ENCODE assay signal across 8 mouse cellular contexts in genomic region chr16:18426802-18427280, GRCm38 (mm10). TPM values are rescaled to one million over a fixed set of nuclear protein-coding genes. Genes with fewer than 3 reads are reported as not detected.
DNase-seq lines count a peak whose midpoint lies in the region; ATAC-seq and TF ChIP-seq lines count a peak whose summit lies in the region.

Comt (minus strand) TSS chr16:18426852.

- peak within 1 kb of the TSS; percentile 85 for H3K27ac ChIP-seq in lung, postnatal 0 days (ENCODE audit: low read length)
- peak within 1 kb of the TSS; percentile 64 for H3K27ac ChIP-seq in embryonic facial prominence, embryonic 13.5 days
- H3K27ac ChIP-seq in heart, embryonic 15.5 days: peak within 1 kb of the TSS; percentile 82
- H3K27ac ChIP-seq in neural tube, embryonic 13.5 days (replicated peaks): peak within 1 kb of the TSS; percentile 70

- TF ChIP-seq EP300 in lung, postnatal 0 days (IDR thresholded peaks at IDR 0.05): no peak

- H3K27me3 ChIP-seq in lung, postnatal 0 days (replicated peaks; ENCODE audit: insufficient read depth, low read length): no peaks in the 10 kb centered on the region
- no peaks in the 10 kb centered on the region for H3K27me3 ChIP-seq in embryonic facial prominence, embryonic 13.5 days
- H3K27me3 ChIP-seq in heart, embryonic 15.5 days: no peaks in the 10 kb centered on the region
- no peaks in the 10 kb centered on the region for H3K27me3 ChIP-seq in neural tube, embryonic 13.5 days

- ATAC-seq in lung, postnatal 0 days: no peak
- ATAC-seq in embryonic facial prominence, embryonic 13.5 days (ENCODE audit: insufficient number of reproducible peaks, insufficient read depth, low FRiP score, low TSS enrichment, low read depth): no peak
- ATAC-seq in heart, embryonic 15.5 days (replicated peaks; ENCODE audit: insufficient number of reproducible peaks, insufficient read depth, low FRiP score, low read depth): no peak
- ATAC-seq in neural tube, embryonic 13.5 days (ENCODE audit: low read depth): no peak; the same call in none of the 2 replicates
- ATAC-seq in frontal cortex, adult (ENCODE audit: low TSS enrichment): no peak

- no peaks in the 10 kb centered on the region for H3K36me3 ChIP-seq in lung, postnatal 0 days (ENCODE audit: insufficient read depth, low read length)
- H3K36me3 ChIP-seq in embryonic facial prominence, embryonic 13.5 days: peaks cover 13% of the 10 kb centered on the region
- peaks cover 13% of the 10 kb centered on the region; the same call in 1 of the 2 replicates for H3K36me3 ChIP-seq in heart, embryonic 15.5 days
- H3K36me3 ChIP-seq in neural tube, embryonic 13.5 days: peaks cover 17% of the 10 kb centered on the region

- intact Hi-C loops in left cerebral cortex, postnatal 36 days (cut with DNase I): no loop called here

- peak within 1 kb of the TSS; percentile 62 for H3K9ac ChIP-seq in lung, postnatal 0 days (replicated peaks; ENCODE audit: low read depth)
- H3K9ac ChIP-seq in embryonic facial prominence, embryonic 13.5 days: peak within 1 kb of the TSS; percentile 89
- H3K9ac ChIP-seq in heart, embryonic 15.5 days: peak within 1 kb of the TSS; percentile 92
- peak within 1 kb of the TSS; percentile 87 for H3K9ac ChIP-seq in neural tube, embryonic 13.5 days

- H3K4me2 ChIP-seq in lung, postnatal 0 days (replicated peaks; ENCODE audit: low read depth, low read length): peak within 1 kb of the TSS; percentile 87
- peak within 1 kb of the TSS; percentile 75 for H3K4me2 ChIP-seq in embryonic facial prominence, embryonic 13.5 days
- peak within 1 kb of the TSS; percentile 90 for H3K4me2 ChIP-seq in heart, embryonic 15.5 days
- peak within 1 kb of the TSS; percentile 79 for H3K4me2 ChIP-seq in neural tube, embryonic 13.5 days

- H3K4me3 ChIP-seq in lung, postnatal 0 days (ENCODE audit: low read depth, low read length): peak within 1 kb of the TSS; percentile 78
- peak within 1 kb of the TSS; percentile 81 for H3K4me3 ChIP-seq in embryonic facial prominence, embryonic 13.5 days
- peak within 1 kb of the TSS; percentile 89 for H3K4me3 ChIP-seq in heart, embryonic 15.5 days
- peak within 1 kb of the TSS; percentile 75 for H3K4me3 ChIP-seq in neural tube, embryonic 13.5 days

- TF ChIP-seq CTCF in lung, postnatal 0 days (IDR thresholded peaks at IDR 0.05): no peak

- no peak for DNase-seq in lung, postnatal 0 days (ENCODE audit: low spot score)
- DNase-seq in lung, postnatal 25 days (ENCODE audit: low spot score): no peak
- no peak for DNase-seq in left cerebral cortex, postnatal 36 days (ENCODE audit: low spot score in 2 of 2)
- no peak for DNase-seq in lung, adult 18-20 months

- peaks cover 23% of the 10 kb centered on the region for H3K4me1 ChIP-seq in lung, postnatal 0 days (ENCODE audit: insufficient read depth, low read depth, low read length)
- H3K4me1 ChIP-seq in embryonic facial prominence, embryonic 13.5 days: peaks cover 36% of the 10 kb centered on the region
- peaks cover 41% of the 10 kb centered on the region for H3K4me1 ChIP-seq in heart, embryonic 15.5 days (replicated peaks)
- peaks cover 37% of the 10 kb centered on the region for H3K4me1 ChIP-seq in neural tube, embryonic 13.5 days (replicated peaks)

- WGBS in lung, postnatal 0 days: 58% methylated on average over 5 of the region's 5 CpGs
- WGBS in embryonic facial prominence, embryonic 13.5 days: 59% methylated on average over 5 of the region's 5 CpGs
- WGBS in heart, embryonic 15.5 days: 56% methylated on average over 5 of the region's 5 CpGs
- 60% methylated on average over 5 of the region's 5 CpGs for WGBS in neural tube, embryonic 13.5 days

- H3K9me3 ChIP-seq in lung, postnatal 0 days (ENCODE audit: low read length): no peaks in the 10 kb centered on the region
- H3K9me3 ChIP-seq in embryonic facial prominence, embryonic 13.5 days: no peaks in the 10 kb centered on the region
- no peaks in the 10 kb centered on the region for H3K9me3 ChIP-seq in heart, embryonic 15.5 days (replicated peaks)
- no peaks in the 10 kb centered on the region for H3K9me3 ChIP-seq in neural tube, embryonic 13.5 days

RNA-seq across cellular contexts. Expression of gene Comt, which starts in this region (rescaled TPM):
- polyA plus RNA-seq in lung, postnatal 0 days (2015; fragmentation: Nextera tagmentation; extraction: Ambion mirVana): 109 and 111 TPM in 2 replicates
- 73.9 and 78.8 TPM in 2 replicates for polyA plus RNA-seq in embryonic facial prominence, embryonic 13.5 days (2015; fragmentation: Nextera tagmentation; extraction: Ambion mirVana)
- polyA plus RNA-seq in heart, embryonic 15.5 days (2015; fragmentation: Nextera tagmentation; extraction: Ambion mirVana): 113 and 129 TPM in 2 replicates
- 100 to 1,000 TPM in 1 of 2 experiments, 10 to 100 TPM in 1; 89.1 to 100 TPM for total RNA-seq in left cerebral cortex, postnatal 36 days (2021)
- polyA plus RNA-seq in neural tube, embryonic 13.5 days (2015; fragmentation: Nextera tagmentation; extraction: Ambion mirVana): 86.4 and 93.2 TPM in 2 replicates
